Mouse (Mus musculus): ENCODE results near the gene Zer1. TPM values are rescaled to one million over a fixed set of nuclear protein-coding genes. Genes with fewer than 3 reads are reported as not detected.
A peak's percentile ranks its signal among the peaks of the same experiment; 100 is the strongest.

Gene Zer1
- polyA plus RNA-seq, 1 experiment from 2014 or later, result 15.1 TPM

- peak; percentile 72; the same call in 1 of the 2 replicates for ATAC-seq (ENCODE audit: low FRiP score, low TSS enrichment)
Measured at GRCm38 (mm10) chr2:30077502-30078348, 46.7 kb downstream of the Zer1 start, which contains the start of gene Pkn3. Gene Pkn3, plus strand, starts transcription at chr2:30077684.

DNA sequence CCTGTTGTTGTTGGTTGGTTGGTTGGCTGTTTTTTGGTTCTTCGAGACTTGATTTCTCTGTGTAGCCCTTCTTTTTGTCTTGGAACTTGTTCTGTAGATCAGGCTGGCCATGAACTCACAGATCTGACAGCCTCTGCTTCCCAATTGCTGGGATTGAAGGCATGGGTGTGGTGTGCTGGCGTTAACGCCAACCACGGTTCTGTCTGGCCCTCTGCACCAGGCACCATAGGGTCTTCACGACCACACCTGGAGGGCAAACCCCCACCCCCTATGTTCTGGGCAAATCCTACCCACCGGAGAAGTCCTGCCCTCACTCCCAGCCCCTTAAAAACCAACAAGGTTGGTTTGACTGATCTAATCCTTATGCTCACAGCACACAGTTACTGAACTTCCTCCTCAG, 47.4 kb downstream of the Zer1 start:
- H3K36me3 ChIP-seq (ENCODE audit: control insufficient read depth, insufficient read depth, low read length), result peaks cover 14% of the 10 kb centered on the region
- ATAC-seq (ENCODE audit: low FRiP score, low TSS enrichment), result no peak
- H3K27me3 ChIP-seq (ENCODE audit: control insufficient read depth, insufficient read depth, low read length), result no peaks in the 10 kb centered on the region
- peak overlapping the region; percentile 38 for H3K4me3 ChIP-seq (replicated peaks; ENCODE audit: low read depth, low read length)
- H3K4me2 ChIP-seq (ENCODE audit: low read length), result peak overlapping the region; percentile 79
- 0 out of 2 replicates have a peak, but pooled peaks cover 8% of the 10 kb centered on the region for H3K4me1 ChIP-seq (ENCODE audit: control insufficient read depth, insufficient read depth, low read length)
- DNase-seq, result no peak
- 71% methylated on average over 6 of the region's 6 CpGs for WGBS
- H3K9me3 ChIP-seq (ENCODE audit: control insufficient read depth, low read length), result no peaks in the 10 kb centered on the region
- H3K9ac ChIP-seq (replicated peaks; ENCODE audit: low read length), result peak overlapping the region; percentile 26; the same call in 1 of the 2 replicates
- no peak overlapping the region for H3K27ac ChIP-seq (replicated peaks; ENCODE audit: low read depth, low read length)

More at GRCm38 (mm10) chr2:30077502-30078348, 46.7 kb downstream of the Zer1 start, which contains the start of gene Pkn3:
- 0 out of 2 replicates have a peak, but pooled peaks cover 8% of the 10 kb centered on the region for H3K4me1 ChIP-seq (ENCODE audit: control insufficient read depth, insufficient read depth, low read length)
- DNase-seq, result peak; percentile 90
- H3K27ac ChIP-seq (replicated peaks; ENCODE audit: low read depth, low read length), result no peak within 1 kb of the TSS
- H3K27me3 ChIP-seq (ENCODE audit: control insufficient read depth, insufficient read depth, low read length), result no peaks in the 10 kb centered on the region
- H3K4me2 ChIP-seq (ENCODE audit: low read length), result peak within 1 kb of the TSS; percentile 79
- peak within 1 kb of the TSS; percentile 38 for H3K4me3 ChIP-seq (replicated peaks; ENCODE audit: low read depth, low read length)
- H3K36me3 ChIP-seq (ENCODE audit: control insufficient read depth, insufficient read depth, low read length), result peaks cover 8% of the 10 kb centered on the region
- WGBS, result under 1% methylated on average over 53 of the region's 53 CpGs
- no peaks in the 10 kb centered on the region for H3K9me3 ChIP-seq (ENCODE audit: control insufficient read depth, low read length)
- peak within 1 kb of the TSS; percentile 26; the same call in 1 of the 2 replicates for H3K9ac ChIP-seq (replicated peaks; ENCODE audit: low read length)

DNA sequence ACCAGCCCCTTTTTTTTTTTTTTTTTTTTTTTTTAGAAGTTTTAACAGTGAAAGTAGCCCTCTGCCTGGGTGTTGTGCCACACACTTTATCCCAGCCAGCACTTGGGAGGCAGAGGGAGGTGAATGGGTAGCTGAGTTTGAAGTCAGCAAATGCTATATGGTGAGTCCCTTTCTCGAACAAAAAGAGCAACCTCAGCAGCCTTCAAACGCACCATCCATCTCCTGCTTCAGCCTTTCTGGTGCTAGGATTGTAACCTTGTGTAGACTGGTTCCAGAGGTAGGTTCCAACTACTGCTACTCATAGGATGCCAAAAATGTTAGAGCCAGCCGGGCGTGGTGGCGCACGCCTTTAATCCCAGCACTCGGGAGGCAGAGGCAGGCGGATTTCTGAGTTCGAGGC, 47.9 kb downstream of the Zer1 start:
- Histone ChIP-seq H3K9me3 (ENCODE audit: control insufficient read depth, low read length) (no peaks in the 10 kb centered on the region), H3K36me3 (ENCODE audit: control insufficient read depth, insufficient read depth, low read length) (peaks cover 17% of the 10 kb centered on the region), H3K4me2 (ENCODE audit: low read length) (no peak overlapping the region), H3K9ac (replicated peaks; ENCODE audit: low read length) (no peak overlapping the region), H3K27me3 (ENCODE audit: control insufficient read depth, insufficient read depth, low read length) (no peaks in the 10 kb centered on the region), H3K4me1 (ENCODE audit: control insufficient read depth, insufficient read depth, low read length) (0 out of 2 replicates have a peak, but pooled peaks cover 8% of the 10 kb centered on the region), H3K4me3 (replicated peaks; ENCODE audit: low read depth, low read length) (no peak overlapping the region), H3K27ac (replicated peaks; ENCODE audit: low read depth, low read length) (no peak overlapping the region)
- WGBS, result 95% methylated on average over 8 of the region's 9 CpGs
- DNase-seq (no peak), ATAC-seq (ENCODE audit: low FRiP score, low TSS enrichment) (no peak)

GRCm38 (mm10) chr2:30075625-30076024, 48.8 kb downstream of the Zer1 start:
- 89% methylated on average over 3 of the region's 3 CpGs for WGBS
- 0 out of 2 replicates have a peak, but pooled peaks cover 8% of the 10 kb centered on the region for H3K4me1 ChIP-seq (ENCODE audit: control insufficient read depth, insufficient read depth, low read length)
- H3K9ac ChIP-seq (replicated peaks; ENCODE audit: low read length), result no peak overlapping the region
- H3K36me3 ChIP-seq (ENCODE audit: control insufficient read depth, insufficient read depth, low read length), result peaks cover 19% of the 10 kb centered on the region
- no peaks in the 10 kb centered on the region for H3K27me3 ChIP-seq (ENCODE audit: control insufficient read depth, insufficient read depth, low read length)
- ATAC-seq (ENCODE audit: low FRiP score, low TSS enrichment) (no peak), DNase-seq (no peak)
- no peaks in the 10 kb centered on the region for H3K9me3 ChIP-seq (ENCODE audit: control insufficient read depth, low read length)
- no peak overlapping the region for H3K4me2 ChIP-seq (ENCODE audit: low read length)
- H3K27ac ChIP-seq (replicated peaks; ENCODE audit: low read depth, low read length), result no peak overlapping the region
- H3K4me3 ChIP-seq (replicated peaks; ENCODE audit: low read depth, low read length), result no peak overlapping the region

DNA sequence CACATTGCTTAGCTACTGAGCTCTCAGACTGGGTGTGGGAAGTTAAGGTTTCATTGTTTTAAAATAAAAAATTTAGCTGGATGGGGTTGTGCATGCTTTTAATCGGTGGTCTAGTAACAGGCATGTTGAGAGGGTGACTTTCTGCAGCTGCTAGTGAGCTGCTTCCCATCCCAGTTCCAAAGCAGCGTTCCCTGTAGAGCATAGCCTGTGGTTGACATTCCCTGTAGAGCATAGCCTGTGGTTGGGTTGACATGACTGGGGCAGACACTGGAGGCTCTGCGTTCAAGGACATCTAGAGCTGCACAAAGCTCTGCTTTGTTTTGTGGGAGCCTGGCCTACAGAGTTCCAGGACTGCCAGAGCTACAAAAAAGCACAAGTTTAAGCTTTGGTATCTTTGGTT, 51.1 kb downstream of the Zer1 start:
- no peaks in the 10 kb centered on the region for H3K9me3 ChIP-seq (ENCODE audit: control insufficient read depth, low read length)

GRCm38 (mm10) chr2:30072875-30073274, 51.5 kb downstream of the Zer1 start:
- ATAC-seq (ENCODE audit: low FRiP score, low TSS enrichment), result no peak
- H3K36me3 ChIP-seq (ENCODE audit: control insufficient read depth, insufficient read depth, low read length), result peaks cover 46% of the 10 kb centered on the region

More for the DNA sequence above, 51.1 kb downstream of the Zer1 start:
- H3K9ac ChIP-seq (replicated peaks; ENCODE audit: low read length), result no peak overlapping the region
- H3K27me3 ChIP-seq (ENCODE audit: control insufficient read depth, insufficient read depth, low read length), result no peaks in the 10 kb centered on the region
- no peak overlapping the region for H3K4me2 ChIP-seq (ENCODE audit: low read length)
- H3K4me1 ChIP-seq (ENCODE audit: control insufficient read depth, insufficient read depth, low read length), result peaks cover 11% of the 10 kb centered on the region
- H3K4me3 ChIP-seq (replicated peaks; ENCODE audit: low read depth, low read length), result no peak overlapping the region
- no peak overlapping the region for H3K27ac ChIP-seq (replicated peaks; ENCODE audit: low read depth, low read length)
- no peak for DNase-seq
- WGBS, result 78% methylated on average over 3 of the region's 3 CpGs
- ATAC-seq (ENCODE audit: low FRiP score, low TSS enrichment), result no peak
- H3K36me3 ChIP-seq (ENCODE audit: control insufficient read depth, insufficient read depth, low read length), result peaks cover 42% of the 10 kb centered on the region

GRCm38 (mm10) chr2:30067962-30068361, 56.4 kb downstream of the Zer1 start:
- Histone ChIP-seq H3K9ac (replicated peaks; ENCODE audit: low read length) (peak overlapping the region; percentile 98), H3K27me3 (ENCODE audit: control insufficient read depth, insufficient read depth, low read length) (no peaks in the 10 kb centered on the region), H3K9me3 (ENCODE audit: control insufficient read depth, low read length) (no peaks in the 10 kb centered on the region), H3K4me1 (ENCODE audit: control insufficient read depth, insufficient read depth, low read length) (peaks cover 20% of the 10 kb centered on the region), H3K4me2 (ENCODE audit: low read length) (peak overlapping the region; percentile 72), H3K4me3 (replicated peaks; ENCODE audit: low read depth, low read length) (peak overlapping the region; percentile 99), H3K36me3 (ENCODE audit: control insufficient read depth, insufficient read depth, low read length) (peaks cover 40% of the 10 kb centered on the region), H3K27ac (replicated peaks; ENCODE audit: low read depth, low read length) (no peak overlapping the region)
- 22% methylated on average over 7 of the region's 7 CpGs for WGBS
- DNase-seq (no peak), ATAC-seq (ENCODE audit: low FRiP score, low TSS enrichment) (no peak)

More at GRCm38 (mm10) chr2:30072875-30073274, 51.5 kb downstream of the Zer1 start:
- no peaks in the 10 kb centered on the region for H3K27me3 ChIP-seq (ENCODE audit: control insufficient read depth, insufficient read depth, low read length)
- no peak overlapping the region for H3K9ac ChIP-seq (replicated peaks; ENCODE audit: low read length)
- 83% methylated on average over 7 of the region's 7 CpGs for WGBS
- no peak overlapping the region for H3K4me2 ChIP-seq (ENCODE audit: low read length)
- H3K4me1 ChIP-seq (ENCODE audit: control insufficient read depth, insufficient read depth, low read length), result peaks cover 14% of the 10 kb centered on the region
- DNase-seq, result no peak
- H3K9me3 ChIP-seq (ENCODE audit: control insufficient read depth, low read length), result no peaks in the 10 kb centered on the region
- no peak overlapping the region for H3K4me3 ChIP-seq (replicated peaks; ENCODE audit: low read depth, low read length)
- H3K27ac ChIP-seq (replicated peaks; ENCODE audit: low read depth, low read length), result no peak overlapping the region

- WGBS, result 1% methylated on average over 68 of the region's 69 CpGs
Measured at GRCm38 (mm10) chr2:30067031-30067888, 57.1 kb downstream of the Zer1 start.

More at GRCm38 (mm10) chr2:30067031-30067888, 57.1 kb downstream of the Zer1 start:
- no peaks in the 10 kb centered on the region for H3K27me3 ChIP-seq (ENCODE audit: control insufficient read depth, insufficient read depth, low read length)
- H3K4me1 ChIP-seq (ENCODE audit: control insufficient read depth, insufficient read depth, low read length), result peaks cover 25% of the 10 kb centered on the region
- DNase-seq (peak; percentile 82), ATAC-seq (ENCODE audit: low FRiP score, low TSS enrichment) (peak; percentile 35)
- H3K4me3 ChIP-seq (replicated peaks; ENCODE audit: low read depth, low read length), result peak overlapping the region; percentile 99
- no peaks in the 10 kb centered on the region for H3K9me3 ChIP-seq (ENCODE audit: control insufficient read depth, low read length)
- H3K9ac ChIP-seq (replicated peaks; ENCODE audit: low read length), result peak overlapping the region; percentile 98
- H3K27ac ChIP-seq (replicated peaks; ENCODE audit: low read depth, low read length), result peak overlapping the region; percentile 99
- H3K36me3 ChIP-seq (ENCODE audit: control insufficient read depth, insufficient read depth, low read length), result peaks cover 33% of the 10 kb centered on the region
- peak overlapping the region; percentile 72 for H3K4me2 ChIP-seq (ENCODE audit: low read length)

All from midbrain, embryonic 14.5 days (tissue).